Mouse (Mus musculus): ENCODE measurements around the gene Olfr630.
"Not testable (repeated sequence)": the region's sequence is repeated elsewhere in the genome, so short reads cannot be mapped to it uniquely, and the experiment has no call there.

The Olfr630 gene

DNA sequence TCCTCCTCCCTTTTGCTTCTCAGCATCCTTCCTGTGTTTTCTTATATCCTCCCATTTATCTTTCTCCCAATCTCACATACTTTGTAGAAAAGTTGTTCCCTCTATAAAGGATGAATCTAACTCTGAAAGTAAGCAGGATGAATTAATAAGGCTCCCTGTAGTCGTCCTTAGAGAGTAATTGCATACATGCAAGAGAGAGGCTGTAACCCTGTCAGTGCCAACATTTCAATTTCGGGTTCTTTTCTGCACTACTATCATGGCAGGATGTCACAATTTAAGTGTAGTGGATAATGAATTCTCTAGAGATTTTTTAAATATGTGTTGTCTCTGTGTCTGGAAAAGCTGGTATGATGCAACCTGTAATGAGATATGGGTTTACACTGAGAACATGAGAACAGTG lies at the start of gene Olfr630:
Gene Olfr630, minus strand, starts transcription at position 101 of the 400 bp plus-strand sequence.
- no peak for DNase-seq (ENCODE audit: low read depth, low spot score)

DNA sequence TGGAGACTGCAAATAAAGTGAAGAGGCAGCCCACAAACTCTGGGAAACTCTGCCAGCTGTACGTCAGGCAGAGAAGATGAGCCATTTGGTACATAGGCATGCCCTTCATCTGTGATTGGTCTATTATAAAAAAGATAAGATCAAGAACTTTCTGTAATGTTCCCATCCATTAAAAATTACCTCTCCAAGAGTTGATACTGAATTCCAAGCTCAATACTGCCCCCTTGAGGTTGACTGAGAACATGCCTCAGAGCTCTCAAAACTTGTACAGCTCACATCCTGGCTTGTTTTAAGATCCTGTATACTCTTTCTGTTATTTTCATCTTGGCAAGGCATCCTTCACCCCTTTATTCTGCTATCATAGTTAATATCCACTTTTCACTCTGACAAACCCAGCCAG lies 49.7 kb upstream of the Olfr630 start:
- peak; percentile 30 for DNase-seq (ENCODE audit: low read depth, low spot score)

DNA sequence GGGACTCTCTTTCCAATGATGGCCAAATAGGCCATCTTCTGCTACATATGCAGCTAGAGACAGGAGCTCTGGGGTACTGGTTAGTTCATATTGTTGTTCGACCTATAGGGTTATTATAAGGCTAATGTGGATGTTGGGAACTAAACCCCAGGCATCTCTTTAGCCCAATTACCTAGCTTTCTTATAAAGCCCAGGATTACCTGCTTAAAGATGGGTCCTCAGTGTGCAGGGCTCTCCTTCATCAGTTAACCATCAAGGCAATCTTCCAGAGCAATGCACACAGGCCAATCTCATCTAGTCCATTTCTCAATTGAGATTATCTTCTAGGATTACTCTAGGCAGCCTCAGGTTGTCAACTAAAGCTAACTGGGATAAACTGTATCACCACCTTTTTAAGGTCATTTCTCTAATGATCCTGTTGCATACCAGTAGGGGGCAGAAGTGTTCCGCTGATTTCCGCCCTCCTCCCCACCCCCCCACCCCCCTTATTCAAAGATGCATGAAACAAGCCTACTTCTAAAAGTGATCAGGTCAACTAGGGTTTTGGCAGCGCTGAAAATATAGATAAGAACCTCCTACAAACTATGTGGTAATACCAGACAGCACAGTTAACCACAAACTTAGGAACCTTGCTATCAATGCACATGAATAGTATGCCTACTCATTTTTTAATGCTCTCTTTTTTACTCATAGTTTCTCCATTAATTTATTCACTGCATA lies 35.7 kb upstream of the Olfr630 start:
- DNase-seq (ENCODE audit: low read depth, low spot score), result no peak

DNA sequence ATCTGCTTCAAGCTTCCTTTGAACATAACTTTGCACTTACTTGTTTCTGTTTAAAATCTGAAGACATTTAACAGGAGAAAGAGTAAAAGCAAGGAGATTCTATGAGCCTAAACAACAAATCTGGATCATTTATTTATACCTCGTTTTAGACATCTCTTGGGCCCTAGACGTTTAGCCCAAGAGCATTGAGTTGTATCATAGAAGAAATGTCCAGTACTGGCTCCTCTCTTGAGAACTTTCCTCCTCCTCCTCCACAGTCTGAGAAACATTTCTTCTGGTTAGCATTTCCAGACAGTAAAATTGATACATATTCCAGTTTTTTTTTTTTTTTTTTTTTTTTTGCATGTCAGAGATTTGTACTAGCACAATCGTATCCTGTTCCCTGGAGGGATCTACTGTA lies 34.6 kb upstream of the Olfr630 start, which contains the start of gene Olfr67:
Gene Olfr67, minus strand, starts transcription at position 101 of the 400 bp plus-strand sequence.
- no peak for DNase-seq (ENCODE audit: low read depth, low spot score)

DNA sequence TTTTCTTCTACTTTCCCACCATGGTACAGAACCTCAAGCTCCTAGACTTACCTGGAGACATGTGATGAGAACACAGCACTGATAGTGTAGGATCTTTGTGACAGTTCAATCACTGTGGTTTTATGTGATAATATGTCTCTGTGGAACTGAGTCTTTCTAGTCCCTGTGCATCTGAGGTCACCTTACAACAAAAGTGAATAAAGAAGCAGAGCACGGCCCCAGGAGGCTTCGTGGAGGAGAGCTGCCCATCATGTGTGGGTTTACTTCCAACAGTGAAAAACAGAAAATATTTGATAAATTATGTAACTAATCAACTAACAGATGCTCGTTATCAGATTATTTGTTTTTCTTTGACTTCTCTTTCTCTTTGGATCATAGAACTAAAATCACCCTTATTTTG lies 22.5 kb upstream of the Olfr630 start, which contains the start of gene Olfr68:
Gene Olfr68, minus strand, starts transcription at position 101 of the 400 bp plus-strand sequence.
- DNase-seq (ENCODE audit: low read depth, low spot score), result no peak

DNA sequence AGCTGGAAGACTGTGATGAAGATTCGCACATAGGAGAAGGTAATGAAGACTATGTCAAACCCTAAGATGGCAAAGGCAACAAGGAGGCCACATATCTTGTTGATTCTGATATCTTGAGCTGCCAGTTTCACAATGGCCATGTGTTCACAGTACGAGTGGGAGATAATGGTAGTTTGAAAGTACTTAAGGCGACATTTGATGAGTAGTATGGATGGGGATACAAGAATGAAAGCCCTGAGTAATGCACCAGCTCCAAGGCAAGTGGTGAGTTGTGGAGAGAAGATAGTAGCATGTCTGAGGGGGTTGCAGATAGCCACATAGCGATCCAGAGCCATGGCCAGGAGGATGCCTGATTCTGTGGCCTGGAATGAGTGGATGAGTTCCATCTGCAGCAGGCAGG lies 20.5 kb upstream of the Olfr630 start:
- DNase-seq (ENCODE audit: low read depth, low spot score), result not testable (repeated sequence)

DNA sequence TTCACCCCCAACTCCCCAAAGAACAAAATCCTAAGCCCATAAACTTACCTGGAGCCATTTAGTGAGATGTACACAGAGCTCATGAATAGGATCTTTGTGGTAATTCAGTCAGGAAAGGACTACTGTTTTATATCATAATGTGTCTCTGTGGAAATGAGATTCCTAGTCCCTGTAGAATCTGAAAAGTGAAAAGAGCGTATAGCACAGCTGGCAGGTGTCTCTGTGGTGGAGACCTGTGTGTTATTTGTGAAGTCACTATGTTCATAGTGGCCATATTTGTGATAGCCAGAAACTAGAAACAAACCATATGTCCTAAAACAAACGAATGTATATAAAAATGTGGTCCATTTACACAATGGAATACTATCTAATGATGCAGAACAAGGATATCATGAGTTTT lies 14.4 kb upstream of the Olfr630 start, which contains the start of gene Olfr69:
Gene Olfr69, minus strand, starts transcription at position 101 of the 400 bp plus-strand sequence.
- DNase-seq (ENCODE audit: low read depth, low spot score), result no peak

DNA sequence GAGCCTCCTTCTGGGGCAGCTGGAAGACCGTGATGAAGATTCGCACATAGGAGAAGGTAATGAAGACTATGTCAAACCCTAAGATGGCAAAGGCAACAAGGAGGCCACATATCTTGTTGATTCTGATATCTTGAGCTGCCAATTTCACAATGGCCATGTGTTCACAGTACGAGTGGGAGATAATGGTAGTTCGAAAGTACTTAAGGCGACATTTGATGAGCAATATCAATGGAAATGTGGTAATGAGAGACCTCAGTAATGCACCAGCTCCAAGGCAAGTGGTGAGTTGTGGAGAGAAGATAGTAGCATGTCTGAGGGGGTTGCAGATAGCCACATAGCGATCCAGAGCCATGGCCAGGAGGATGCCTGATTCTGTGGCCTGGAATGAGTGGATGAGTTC lies 10.6 kb upstream of the Olfr630 start:
- DNase-seq (ENCODE audit: low read depth, low spot score), result not testable (repeated sequence)

DNA sequence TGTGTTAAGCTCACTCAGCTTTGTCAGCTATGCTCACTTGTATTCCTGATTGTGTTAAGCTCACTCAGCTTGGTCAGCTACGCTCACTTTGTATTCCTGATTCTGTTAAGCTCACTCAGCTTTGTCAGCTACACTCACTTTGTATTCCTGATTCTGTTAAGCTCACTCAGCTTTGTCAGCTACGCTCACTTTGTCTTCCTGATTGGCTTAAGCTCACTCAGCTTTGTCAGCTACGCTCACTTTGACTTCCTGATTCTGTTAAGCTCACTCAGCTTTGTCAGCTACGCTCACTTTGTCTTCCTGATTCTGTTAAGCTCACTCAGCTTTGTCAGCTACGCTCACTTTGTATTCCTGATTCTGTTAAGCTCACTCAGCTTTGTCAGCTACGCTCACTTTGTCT lies 5.1 kb upstream of the Olfr630 start:
- not testable (repeated sequence) for DNase-seq (ENCODE audit: low read depth, low spot score)

DNA sequence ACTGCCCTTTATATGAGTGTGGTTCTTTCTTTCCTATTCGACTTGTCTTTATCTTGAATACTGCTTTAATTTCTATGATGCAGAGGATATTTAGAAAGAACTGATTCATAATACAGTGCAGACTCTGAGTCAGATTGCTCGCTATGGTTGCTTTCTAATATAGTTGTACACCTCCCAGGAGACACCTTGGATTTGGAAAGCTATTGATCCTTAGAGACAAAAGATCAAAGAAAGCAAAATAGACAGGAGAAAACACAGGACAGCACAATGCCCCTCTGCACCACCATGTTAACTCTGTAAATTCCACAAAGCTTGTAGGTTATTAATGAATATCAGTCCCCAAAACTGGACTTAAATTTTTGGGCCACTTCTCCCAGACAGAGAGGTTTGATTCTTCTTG lies 12.3 kb downstream of the Olfr630 start, which contains the start of gene Olfr629:
Gene Olfr629, minus strand, starts transcription at position 101 of the 400 bp plus-strand sequence.
- DNase-seq (ENCODE audit: low read depth, low spot score), result no peak

DNA sequence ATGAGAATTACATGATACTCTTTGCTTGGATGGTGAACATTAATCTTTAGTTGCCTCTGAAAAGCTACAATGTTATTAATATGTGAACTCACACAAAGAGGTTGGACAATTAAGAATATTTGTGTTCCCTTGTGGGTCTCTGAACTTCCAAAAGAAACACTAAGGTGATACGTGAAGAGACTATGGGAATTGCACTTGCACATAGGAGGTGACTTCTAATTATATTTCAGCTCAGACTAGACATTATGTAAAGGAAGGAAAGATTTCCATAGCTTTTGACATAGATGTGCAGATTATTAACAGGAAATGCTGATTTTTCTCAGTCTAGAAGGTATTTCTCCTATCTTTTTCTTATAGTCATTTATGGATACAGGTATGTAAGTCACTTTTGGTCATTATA lies 27.1 kb downstream of the Olfr630 start, which contains the start of gene Olfr628:
Gene Olfr628, plus strand, starts transcription at position 301 of the 400 bp plus-strand sequence.
- DNase-seq (ENCODE audit: low read depth, low spot score), result no peak

DNA sequence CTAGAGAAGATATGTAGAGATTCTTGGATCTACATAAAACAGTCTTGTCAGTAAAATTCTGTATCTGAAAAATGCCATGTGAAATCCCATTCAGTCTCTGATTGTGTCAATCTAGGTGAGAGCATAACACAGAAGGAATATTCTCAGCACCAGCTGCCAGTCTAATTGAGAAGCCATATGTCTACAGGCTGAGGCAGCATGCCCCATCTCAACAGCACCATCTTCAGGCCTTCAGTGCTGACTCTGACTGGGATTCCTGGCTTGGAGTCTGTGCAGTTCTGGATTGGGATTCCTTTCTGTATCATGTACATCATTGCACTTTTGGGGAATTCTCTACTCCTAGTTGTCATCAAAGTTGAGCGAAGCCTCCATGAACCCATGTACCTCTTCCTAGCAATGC lies 40.7 kb downstream of the Olfr630 start:
- DNase-seq (ENCODE audit: low read depth, low spot score), result not testable (repeated sequence)

DNA sequence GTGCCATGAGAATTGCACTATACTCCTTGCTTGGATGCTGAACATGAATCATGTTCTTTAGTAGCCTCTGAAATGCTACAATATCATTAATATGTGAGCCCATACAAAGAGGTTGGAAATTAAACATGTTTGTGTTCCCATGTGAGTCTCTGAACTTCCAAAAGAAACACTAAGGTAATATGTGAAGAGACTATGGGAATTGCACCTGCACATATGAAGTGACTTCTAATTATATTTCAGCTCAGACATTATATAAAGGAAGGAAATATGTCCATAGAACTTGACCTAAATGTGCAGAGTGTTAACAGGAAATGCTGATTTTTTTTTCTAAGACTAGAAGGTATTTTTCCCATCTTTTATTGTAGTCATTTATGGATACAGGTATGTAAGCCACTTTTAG lies 42.8 kb downstream of the Olfr630 start, which contains the start of gene Olfr243:
Gene Olfr243, plus strand, starts transcription at position 301 of the 400 bp plus-strand sequence.
- no peak for DNase-seq (ENCODE audit: low read depth, low spot score)

DNA sequence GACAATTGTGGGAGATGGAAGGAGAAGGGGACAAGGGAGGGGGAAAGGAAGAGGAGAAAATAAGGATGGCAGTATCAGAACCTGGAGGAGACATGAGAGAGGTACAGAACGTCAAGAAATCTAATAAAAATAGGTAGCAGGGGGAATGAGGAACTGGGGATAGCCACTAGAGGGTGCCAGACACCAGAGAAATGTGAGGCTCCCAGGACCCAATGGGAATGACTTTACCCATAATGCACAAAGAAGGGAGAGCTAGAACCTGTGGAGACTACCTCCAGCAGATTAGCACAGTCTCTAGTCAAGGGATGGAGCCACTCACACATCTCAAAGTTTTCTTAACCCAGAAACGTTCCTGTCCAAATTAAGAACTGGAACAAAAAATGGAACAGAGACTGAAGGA lies 45.1 kb downstream of the Olfr630 start:
- no peak for DNase-seq (ENCODE audit: low read depth, low spot score)

All from forelimb bud, embryonic 11.5 days (tissue).